Mouse (Mus musculus) erythroblast, embryonic 14.5 days (primary cell): ENCODE measurements around the gene Poldip3. TPM values are rescaled to one million over a fixed set of nuclear protein-coding genes. Genes with fewer than 3 reads are reported as not detected.

ENCODE experiments used
- H3K27me3 ChIP-seq: 2 replicates; pipeline ENCODE4 v1.6.1; 2012; ENCODE audit warnings: inconsistent platforms; ENCODE audit not compliant: control insufficient read depth
- H3K36me3 ChIP-seq: 2 replicates; pipeline ENCODE4 v1.6.1; 2012; ENCODE audit warnings: mild to moderate bottlenecking, inconsistent platforms; ENCODE audit not compliant: control insufficient read depth
- H3K4me1 ChIP-seq: 2 replicates; pipeline ENCODE4 v1.6.1; 2012; ENCODE audit warnings: inconsistent platforms; ENCODE audit not compliant: control insufficient read depth
- H3K4me3 ChIP-seq: replicated peaks from 2 replicates; pipeline ENCODE3; 2012; ENCODE audit warnings: moderate library complexity, mild to moderate bottlenecking, inconsistent platforms
- H3K9me3 ChIP-seq: 2 replicates; pipeline ENCODE4 v1.6.1; 2012; ENCODE audit warnings: low read length, inconsistent platforms, mixed read lengths; ENCODE audit not compliant: control insufficient read depth
- GATA1 ChIP-seq: IDR thresholded peaks from 2 replicates; pipeline ENCODE4 v1.6.1; 2012; ENCODE audit warnings: low read length, inconsistent platforms, mixed read lengths
- TAL1 ChIP-seq: IDR thresholded peaks from 3 replicates; pipeline ENCODE4 v1.6.1; 2012; ENCODE audit warnings: low read length, inconsistent platforms, mixed read lengths
- polyA plus RNA-seq: library from polyadenylated mRNA; stranded (reverse); fragments of >175 nt; gene quantifications from 2 replicates; pipeline ENCODE4 v1.2.3, GENCODE M21; 2012

The Poldip3 gene
- polyA plus RNA-seq, 1 experiment, result 8.4 TPM

- TF ChIP-seq GATA1, result no peak
- no peak for TF ChIP-seq TAL1
- Histone ChIP-seq H3K27me3 (peaks cover 10% of the 10 kb centered on the region), H3K9me3 (no peaks in the 10 kb centered on the region), H3K4me1 (no peaks in the 10 kb centered on the region; the same call in none of the 2 replicates), H3K36me3 (no peaks in the 10 kb centered on the region), H3K4me3 (no peak overlapping the region)
These were observed 65.7 kb downstream of the Poldip3 start for GRCm38 (mm10) chr15:83083530-83083929.

Other genes starting within 250 kb of the Poldip3 start
- 0.94 and 0.95 TPM in 2 replicates for gene Tcf20, start 161.5 kb downstream of the Poldip3 start, polyA plus RNA-seq
- gene Nfam1, start 116.1 kb downstream of the Poldip3 start, polyA plus RNA-seq, result 0.04 and 0.05 TPM in 2 replicates
- gene Serhl, start 59.9 kb downstream of the Poldip3 start, polyA plus RNA-seq, result 0.07 and 0.31 TPM in 2 replicates
- gene Rrp7a, start 26.6 kb downstream of the Poldip3 start, polyA plus RNA-seq, result 3.3 and 5.1 TPM in 2 replicates
- gene Cyb5r3, start 23.2 kb upstream of the Poldip3 start, polyA plus RNA-seq, result 42.0 and 57.2 TPM in 2 replicates
- gene A4galt, start 102.4 kb upstream of the Poldip3 start, polyA plus RNA-seq, result not detected in 2 replicates
- gene Arfgap3, start 200.9 kb upstream of the Poldip3 start, polyA plus RNA-seq, result 2.4 and 3.3 TPM in 2 replicates